Mouse (Mus musculus) ES-Bruce4 (cell line): Measurements from ENCODE around the gene 4931440F15Rik.

Experiments used
- CTCF ChIP-seq: IDR thresholded peaks from one replicate; pipeline ENCODE4 v1.8.1; 2011; ENCODE audit warnings: low read depth, low read length
- EP300 ChIP-seq: IDR thresholded peaks from 2 replicates; pipeline ENCODE4 v1.6.1; 2011; ENCODE audit warnings: low read depth, low read length; ENCODE audit not compliant: insufficient read depth
- POLR2A ChIP-seq: IDR thresholded peaks from one replicate; pipeline ENCODE4 v1.8.1; 2011; ENCODE audit warnings: low read length; ENCODE audit not compliant: insufficient read depth

GRCm38 (mm10) chr11:29815261-29815660 is 10.2 kb downstream of the 4931440F15Rik start:
- TF ChIP-seq POLR2A (no peak), CTCF (no peak), EP300 (no peak)
